Mouse (Mus musculus) hematopoietic stem cell, adult 5-6 weeks (primary cell): ENCODE measurements around the gene Igfbpl1. TPM values are rescaled to one million over a fixed set of nuclear protein-coding genes. Genes with fewer than 3 reads are reported as not detected.

Experiments used
- ATAC-seq, 2 experiments: fragments of 125-278 bp in 1 of 2; replicated peaks in 1 of 2; 2 replicates each; pipeline ENCODE4 v1.8.0; 2016 to 2017; ENCODE audit warnings: inconsistent platforms in 2 of 2, mild to moderate bottlenecking in 2 of 2, moderate number of reproducible peaks in 2 of 2, low read depth in 1 of 2, moderate TSS enrichment in 1 of 2; ENCODE audit not compliant: low FRiP score in 2 of 2, poor library complexity in 2 of 2, severe bottlenecking in 2 of 2, insufficient read depth in 1 of 2, low TSS enrichment in 1 of 2
- total RNA-seq: library from RNA; stranded (forward); fragments of 172-1452, 232-1000 nt; gene quantifications from 2 replicates; pipeline ENCODE4 v1.2.3, GENCODE M21; 2017

The Igfbpl1 gene
- total RNA-seq, 1 experiment from 2014 or later = not detected

DNA sequence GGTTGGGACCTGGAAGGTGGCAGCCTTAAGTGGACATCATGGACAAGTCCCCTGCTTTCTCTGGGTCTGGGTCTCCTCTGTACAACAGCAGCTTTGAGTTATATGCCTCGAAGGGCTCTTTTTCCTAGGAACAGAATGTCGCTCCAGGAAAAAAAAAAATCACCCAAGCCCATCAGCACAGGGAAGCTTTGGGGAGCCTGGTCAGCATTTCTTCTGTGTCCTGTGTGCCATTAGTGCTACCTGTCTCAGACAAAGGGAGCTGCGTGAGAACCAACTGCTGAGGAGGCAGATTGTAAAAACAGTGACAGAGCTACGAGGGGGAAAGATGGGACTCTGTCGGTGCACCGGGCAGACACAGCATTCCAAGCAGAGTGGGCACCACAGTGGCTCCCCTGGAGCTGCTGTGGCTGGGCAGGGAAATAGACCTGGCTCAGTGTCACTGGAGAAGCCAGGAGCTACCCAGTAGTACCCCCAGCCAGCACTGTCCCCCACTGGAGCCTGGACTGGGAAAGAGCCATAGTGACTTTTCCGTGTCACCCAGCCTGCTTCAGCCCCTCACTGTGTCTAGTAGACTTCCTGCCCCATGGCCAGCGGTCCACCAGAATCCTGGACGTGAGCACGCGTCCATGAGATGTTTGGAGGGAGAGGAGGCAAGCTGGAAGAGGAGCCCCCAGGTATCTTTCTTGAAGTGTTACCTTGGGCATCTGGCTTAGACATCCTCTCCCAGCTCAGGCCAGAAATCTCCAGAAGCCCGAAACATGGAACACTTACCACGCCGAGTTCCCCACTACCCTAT lies 1.8 kb downstream of the Igfbpl1 start:
- no peak for ATAC-seq

DNA sequence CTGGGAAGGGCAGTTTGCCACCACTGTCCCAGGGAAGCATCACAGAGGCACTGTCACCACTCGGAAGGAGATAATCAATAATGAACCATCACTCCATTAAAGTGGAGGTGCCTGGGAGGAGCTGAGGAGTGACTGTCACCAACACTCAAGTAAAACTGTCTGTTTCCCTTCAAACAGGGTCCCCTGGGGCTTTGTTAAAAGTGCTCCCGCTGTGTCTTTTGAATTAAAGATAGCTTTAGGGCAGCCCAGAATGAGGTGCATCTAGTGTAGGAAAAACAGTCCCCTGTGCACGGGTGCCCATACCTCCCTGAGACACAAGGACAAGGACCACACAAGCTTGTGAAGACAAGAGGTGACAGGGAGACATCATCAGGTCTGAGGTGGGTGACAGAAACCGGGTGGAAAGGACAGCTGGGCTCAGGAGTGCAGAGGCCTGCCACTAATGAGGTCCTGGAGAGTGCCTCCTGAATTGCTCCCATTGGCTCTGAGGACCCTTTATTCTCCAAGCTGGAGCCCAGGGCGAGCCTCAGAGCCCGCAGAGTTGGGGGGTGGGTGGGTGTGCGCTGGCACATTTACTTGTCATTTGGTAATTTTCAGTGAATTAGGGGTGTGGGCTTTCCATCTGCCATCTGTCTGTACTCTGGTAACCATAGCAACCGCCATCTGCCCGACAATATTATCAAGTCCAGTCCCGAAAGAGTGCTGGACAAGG lies 2.5 kb downstream of the Igfbpl1 start:
- no peak for ATAC-seq

DNA sequence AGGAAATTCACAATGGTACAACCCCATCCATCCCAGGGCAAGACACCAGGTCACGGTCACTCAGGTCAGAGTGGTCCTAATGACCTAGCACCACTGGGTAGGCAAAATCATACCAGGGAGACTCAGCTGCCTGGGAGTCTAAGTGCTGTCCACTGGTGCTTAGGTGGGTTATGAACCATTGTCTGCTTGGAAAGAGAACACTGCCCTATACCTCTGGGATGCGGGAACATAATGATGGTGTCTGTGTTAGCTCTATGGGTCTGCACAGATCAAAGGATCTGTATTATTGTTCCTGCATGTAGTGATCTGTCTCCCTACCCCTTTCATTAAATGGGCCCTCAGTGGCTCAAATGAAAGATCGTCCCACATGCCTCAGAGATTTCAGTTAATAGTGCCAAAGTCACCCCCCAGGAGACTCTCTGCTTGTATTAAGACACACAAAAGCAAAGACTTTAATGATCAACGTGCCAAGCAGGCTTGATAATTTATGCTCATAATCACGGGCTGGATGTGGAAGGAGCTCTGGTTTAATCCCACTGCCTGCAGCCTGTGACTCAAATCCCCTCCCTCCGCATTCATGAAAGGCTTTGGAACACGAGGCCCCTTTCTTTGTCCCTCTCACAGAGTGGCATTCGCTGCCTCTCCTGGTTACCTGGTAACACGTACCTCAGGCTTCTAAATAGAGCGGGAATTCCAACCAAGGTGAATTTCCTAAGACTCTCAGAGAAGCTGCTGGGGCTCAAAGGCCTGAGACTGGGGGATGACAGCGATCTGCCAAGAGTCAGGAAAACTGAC lies 3.7 kb downstream of the Igfbpl1 start:
- no peak for ATAC-seq

DNA sequence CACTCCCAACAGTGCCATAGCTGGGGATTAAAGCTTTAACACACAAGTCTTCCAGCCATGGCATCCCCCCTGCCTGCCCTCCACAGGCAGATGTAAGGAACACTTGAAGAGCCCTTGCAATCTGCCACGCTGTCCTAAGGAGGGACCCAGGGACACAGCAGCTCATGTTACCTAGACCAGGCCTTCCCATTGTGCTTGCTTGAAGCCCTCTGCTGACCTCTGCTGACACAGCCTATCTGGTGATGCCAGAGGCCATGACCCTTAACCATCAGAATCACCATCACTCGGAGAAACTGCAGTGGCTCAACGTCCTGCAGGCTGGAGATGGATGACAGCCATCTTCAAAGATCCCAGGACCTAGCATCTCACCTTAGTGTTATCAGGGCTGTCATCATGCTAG lies 4.7 kb downstream of the Igfbpl1 start:
- ATAC-seq = no peak

DNA sequence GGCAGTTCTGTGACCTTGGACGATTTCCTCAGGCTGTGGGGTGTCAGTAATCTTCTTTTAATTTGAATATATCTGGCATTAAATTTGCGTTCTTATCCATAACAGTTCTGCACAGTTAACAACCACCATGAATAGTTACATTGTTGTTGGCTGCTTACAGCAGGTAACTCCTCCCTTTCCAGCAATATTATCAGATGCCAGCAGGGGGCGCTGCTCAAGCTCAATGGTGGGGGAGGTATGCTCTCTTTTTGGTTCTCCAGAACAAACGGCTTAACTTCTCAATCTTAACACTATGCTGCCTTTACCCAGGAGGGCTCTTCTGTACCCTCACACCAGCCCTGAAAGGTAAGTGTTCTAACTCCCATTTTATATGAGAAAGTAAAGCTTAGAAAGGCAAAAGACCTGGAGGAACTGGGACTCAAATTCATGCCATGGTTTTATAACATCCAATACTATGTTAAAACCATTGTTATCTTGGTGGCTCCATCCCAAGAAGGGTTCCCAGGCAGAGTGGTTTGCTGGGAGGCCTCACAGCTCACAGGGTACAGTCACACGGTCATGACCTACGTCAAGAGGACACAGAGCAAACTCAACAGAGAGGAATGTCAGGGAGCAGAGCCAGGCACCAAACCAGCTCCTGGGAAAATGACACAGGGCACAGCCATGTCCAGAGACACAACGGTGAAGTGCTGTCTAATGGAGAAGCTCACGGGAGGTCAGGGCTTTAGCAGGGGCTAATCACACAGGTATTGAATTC lies 6.5 kb downstream of the Igfbpl1 start:
- peak; percentile 50 to 59; a peak in 2 of 4 replicates for ATAC-seq

DNA sequence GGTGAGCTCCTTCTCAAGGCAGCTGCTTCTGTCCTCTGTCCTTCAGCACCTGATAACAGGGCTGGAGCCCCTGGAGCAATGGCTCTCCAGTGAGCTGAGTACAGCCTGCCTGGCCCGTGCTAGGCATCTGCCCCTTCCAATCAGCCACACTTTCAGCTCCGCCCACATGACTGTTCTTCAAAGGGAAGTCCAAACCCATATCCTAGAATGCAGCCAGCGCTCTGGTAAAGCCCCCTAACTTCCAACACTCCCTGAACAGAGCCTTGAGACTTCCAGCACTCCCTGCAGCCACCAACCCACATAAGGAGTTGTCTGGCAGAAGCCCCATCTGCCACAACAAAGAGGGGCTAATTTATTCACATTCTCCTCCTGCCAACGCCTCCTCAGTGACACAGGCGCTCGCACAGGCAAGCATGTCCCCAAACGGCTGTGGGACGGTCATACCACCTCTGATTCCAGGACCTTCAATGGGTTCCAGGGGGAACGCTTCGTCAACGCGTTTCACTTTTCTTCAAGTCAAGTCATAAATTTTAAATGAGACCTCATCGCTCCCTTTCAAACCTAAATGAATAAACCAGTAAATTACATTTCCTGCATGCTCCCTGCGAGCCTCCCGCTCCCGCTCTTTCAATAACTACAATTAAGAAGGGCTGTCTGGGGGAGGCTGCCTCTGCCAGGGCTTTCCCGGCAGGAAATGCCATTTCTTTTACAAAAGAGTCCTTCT lies 7.4 kb downstream of the Igfbpl1 start:
- ATAC-seq = peak; percentile 60 to 62; a peak in 2 of 4 replicates

DNA sequence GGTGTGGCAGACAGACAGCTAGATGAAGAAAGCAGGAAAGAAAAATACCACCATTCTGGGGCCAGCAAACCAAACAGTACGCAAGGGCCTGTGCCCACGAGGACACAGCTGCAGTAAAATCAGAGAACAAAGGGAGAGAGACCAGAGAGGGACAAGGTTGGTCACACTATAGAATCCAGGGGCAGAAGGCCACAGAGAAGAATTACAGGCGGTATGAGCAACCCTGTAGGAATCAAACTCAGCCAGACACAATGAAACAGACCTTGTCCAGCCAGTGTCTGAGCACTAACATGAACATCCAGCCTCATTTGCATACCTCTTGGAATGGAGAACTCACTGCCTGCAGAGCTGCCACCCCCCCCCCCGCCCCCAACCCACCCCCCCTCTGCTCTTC lies 7.9 kb downstream of the Igfbpl1 start:
- ATAC-seq = no peak

DNA sequence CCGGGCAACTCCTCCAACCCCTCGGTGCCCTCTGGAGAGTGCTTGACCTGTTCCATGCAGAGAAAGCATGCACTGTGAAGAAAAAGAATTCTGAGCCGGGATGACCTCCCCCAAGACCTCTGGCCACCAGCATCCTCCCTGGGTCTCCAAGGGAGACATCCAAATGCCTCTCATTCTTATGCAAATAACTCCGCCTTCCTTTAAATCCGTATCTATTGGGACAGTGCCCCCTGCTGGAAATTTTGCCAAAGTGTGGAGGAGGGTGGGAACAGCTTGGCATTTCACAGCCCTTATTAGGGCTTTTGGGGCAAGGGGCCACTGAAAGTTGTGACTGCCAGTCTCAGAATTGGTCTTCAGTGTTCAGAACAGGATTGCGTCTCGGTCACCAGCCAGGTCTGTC lies 11.2 kb downstream of the Igfbpl1 start:
- no peak for ATAC-seq

DNA sequence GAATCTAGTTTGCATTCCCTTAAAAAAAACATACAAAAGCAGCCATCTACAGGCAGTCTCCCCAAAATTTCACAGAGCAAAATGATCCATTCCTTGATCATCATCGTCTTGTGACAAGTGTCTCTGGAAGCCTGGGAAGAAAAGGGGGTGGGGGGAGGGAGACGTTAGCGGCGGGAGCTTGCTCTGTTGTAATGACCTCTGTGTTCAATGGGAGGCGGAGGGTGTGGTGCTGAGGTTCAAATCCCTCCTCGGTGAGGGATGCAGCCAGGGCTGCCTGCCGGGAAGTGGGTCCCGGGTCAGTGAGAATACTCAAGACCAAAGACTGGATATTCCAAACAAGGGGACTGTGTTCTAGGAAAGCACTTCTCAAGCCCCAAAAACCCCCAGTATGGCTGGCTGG lies 15.5 kb downstream of the Igfbpl1 start:
- no peak for ATAC-seq

DNA sequence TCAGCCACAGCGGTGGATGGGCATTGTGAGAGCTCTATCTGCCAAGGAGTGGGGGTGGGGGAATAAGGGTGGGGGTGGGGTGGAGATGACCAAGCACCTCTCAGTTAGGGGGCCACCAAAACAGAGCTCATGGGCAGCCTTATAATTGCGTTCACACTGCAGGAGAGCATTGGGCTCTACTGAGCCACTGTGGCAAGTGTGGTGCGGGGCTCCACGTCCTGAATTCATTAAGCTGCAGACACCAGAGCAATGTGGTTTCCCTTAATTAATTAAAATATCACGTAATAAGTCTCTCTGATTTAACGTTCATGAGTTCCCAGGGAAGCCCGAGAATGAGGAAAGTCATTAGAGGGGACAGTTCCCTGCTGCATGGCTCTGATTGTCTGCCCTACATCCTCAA lies 18.7 kb downstream of the Igfbpl1 start:
- no peak for ATAC-seq

DNA sequence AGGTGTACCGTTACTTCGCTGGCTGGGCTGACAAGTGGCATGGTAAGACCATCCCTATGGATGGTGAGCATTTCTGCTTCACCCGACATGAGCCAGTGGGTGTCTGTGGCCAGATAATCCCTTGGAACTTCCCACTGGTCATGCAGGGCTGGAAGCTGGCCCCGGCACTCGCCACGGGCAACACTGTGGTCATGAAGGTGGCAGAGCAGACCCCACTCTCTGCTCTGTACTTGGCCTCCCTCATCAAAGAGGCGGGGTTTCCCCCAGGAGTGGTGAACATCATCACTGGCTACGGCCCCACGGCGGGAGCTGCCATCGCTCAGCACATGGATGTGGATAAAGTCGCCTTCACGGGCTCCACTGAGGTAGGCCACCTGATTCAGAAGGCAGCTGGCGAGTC lies 23.8 kb downstream of the Igfbpl1 start:
- no peak for ATAC-seq

DNA sequence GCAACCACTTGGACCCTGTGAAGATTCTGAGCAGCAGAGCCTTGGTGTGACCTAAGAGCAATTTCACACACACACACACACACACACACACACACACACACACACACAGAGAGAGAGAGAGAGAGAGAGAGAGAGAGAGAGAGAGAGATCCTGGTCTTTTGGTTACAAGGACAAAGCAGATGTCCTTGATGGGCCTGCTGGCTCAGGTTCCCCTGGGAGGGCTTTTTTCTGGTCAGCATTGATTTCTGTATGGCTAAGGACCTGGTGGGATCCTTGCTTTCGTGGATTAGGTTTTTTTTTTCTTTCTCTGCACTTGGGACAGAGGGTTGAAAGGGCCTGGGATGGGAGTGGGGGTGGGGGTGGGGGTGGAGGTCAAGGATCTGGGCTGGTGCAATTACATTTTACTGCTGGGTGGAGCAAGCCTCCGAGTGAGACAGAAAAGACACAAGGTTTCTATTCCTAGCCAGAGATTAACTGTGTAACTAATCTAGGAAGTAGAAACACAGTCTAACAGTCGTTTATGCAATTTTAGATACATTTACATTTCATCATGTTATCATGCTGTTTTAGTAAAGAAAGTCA lies 26.7 kb downstream of the Igfbpl1 start:
- ATAC-seq = no peak

DNA sequence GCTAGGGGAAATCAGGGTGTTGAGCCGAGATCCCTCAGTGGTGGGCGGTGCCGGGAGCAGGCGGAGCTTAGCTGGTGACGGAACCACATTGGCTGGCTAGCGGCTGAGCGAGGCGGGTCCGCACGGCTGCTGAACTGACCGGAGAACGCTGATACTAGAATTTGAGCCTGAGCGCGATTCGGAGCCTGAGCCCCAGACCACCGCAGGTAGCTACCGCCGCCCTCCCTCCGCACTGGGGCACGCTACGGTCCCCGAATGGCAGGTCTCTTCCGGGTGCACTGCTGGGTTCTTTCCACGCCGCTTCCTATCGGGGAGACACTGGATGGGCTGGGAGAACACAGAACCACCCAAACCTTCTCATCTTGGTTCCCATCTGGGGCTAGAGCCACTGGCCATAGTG lies 27.8 kb downstream of the Igfbpl1 start, which contains the start of gene Aldh1b1:
TSS of gene Aldh1b1 (plus strand) at position 59 of the 400 bp plus-strand sequence.
- ATAC-seq = peak; percentile 82 to 92

DNA sequence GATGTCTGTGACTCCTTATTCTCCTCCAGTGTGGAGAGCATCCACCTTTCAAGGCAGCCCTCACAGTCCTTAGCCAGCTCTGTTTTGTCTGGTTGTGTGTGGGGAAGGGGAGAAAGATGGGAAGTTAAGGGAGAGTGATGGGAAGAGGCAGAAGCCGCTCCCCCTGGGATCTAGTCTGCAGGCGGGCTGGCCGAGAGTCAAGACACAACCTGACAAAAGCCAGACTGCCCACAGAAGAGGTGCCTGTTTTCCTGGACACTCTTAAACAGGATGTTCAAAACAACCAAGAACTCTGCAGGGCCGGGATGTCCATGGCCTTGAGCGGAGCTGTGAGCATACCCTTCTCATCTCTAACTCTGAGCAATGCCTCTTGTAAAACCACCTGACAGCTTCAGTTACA lies 30.0 kb downstream of the Igfbpl1 start:
- ATAC-seq = no peak

DNA sequence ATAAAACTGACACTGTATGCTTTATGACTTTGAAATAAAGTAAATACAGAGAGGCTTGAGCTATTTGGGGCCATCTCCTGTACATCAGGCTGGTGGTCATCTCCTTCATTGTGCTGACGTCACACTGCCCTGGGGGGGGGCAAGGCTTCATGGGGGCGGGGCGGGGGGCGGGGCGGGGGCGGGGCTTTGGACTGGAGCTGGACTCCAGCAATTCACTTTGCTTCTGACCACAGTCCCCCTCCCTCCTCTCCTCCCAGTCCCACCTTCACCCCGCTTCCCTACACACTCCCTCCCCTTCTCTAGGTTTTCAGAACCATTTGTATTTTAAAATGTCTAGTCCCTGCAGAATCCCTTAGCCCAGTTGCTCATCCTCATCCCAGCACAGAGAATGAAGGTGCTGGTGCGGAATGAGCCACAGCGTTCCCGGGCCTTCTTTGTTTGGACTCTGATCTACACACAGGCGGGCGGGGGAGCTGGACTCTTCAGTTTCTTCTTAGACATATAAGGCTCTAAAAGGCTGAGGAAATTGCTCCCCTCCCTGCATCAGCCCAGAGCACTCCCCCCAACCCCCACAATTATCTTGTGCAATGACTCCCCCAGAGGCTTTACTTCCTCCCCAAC lies 31.4 kb downstream of the Igfbpl1 start:
- peak in 1 of 2 experiments; percentile 25; a peak in 1 of 4 replicates for ATAC-seq

DNA sequence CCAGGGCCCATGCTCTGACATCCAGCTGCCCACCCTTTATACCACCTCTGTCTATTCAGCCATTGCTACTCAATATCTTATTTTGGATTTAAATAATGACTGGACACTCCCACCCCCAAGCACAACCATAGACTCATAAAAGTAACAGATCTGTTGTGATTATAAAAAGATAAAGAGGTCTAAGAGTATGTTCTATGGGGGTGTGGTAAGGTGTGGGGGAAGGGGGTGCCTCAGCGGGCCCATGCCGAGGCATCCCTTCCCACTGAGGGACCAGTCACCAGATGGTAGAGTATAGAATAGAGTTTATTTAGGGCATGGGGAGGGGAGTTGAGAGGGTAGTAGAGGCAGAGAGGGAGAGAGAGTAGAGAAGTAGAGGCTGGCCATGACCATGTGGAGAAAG lies 36.7 kb downstream of the Igfbpl1 start:
- ATAC-seq = no peak
